Mouse (Mus musculus) thymus, adult 2 months (tissue): ENCODE data around the gene Opa3.

Experiments
- CTCF ChIP-seq: fragments of 200-500 bp; IDR thresholded peaks from 2 replicates; pipeline ENCODE4 v1.5.1; 2012; ENCODE audit warnings: mild to moderate bottlenecking, control low read depth, low read length, moderate library complexity, borderline replicate concordance; ENCODE audit not compliant: control insufficient read depth, poor library complexity, insufficient read depth; ENCODE audit errors: extremely low read depth
- POLR2A ChIP-seq: fragments of 200-500 bp; IDR thresholded peaks from 2 replicates; pipeline ENCODE4 v1.6.1; 2012; ENCODE audit warnings: mild to moderate bottlenecking, low read length, control low read depth, moderate library complexity; ENCODE audit not compliant: control insufficient read depth, poor library complexity, insufficient read depth; ENCODE audit errors: extremely low read depth

GRCm38 (mm10) chr7:19270509-19271237 lies 42.5 kb downstream of the Opa3 start:
- TF ChIP-seq POLR2A (no peak), CTCF (no peak)
